In genomic region chr10:56198691-56199090, GRCm38 (mm10) we compare ENCODE assay signal across 29 mouse cellular contexts. TPM values are rescaled to one million over a fixed set of nuclear protein-coding genes. Genes with fewer than 3 reads are reported as not detected.
DNase-seq lines count a peak whose midpoint lies in the region; ATAC-seq and TF ChIP-seq lines count a peak whose summit lies in the region.
"Had no signal": no experiment of that assay in that cellular context is flagged by ENCODE, and none has a peak within 500 bp of the region (broad histone marks: within the 10 kb centered on the region; RNA-seq: fewer than 3 reads in every experiment).

No protein-coding gene starts in this region.

- peak; percentile 37; the same call in 1 of the 2 replicates for ATAC-seq in midbrain, embryonic 13.5 days
- ATAC-seq: forebrain, embryonic 16.5 days; inflammation-experienced regulatory T-cells, adult 6 months; lung, postnatal 0 days had no signal

- no peaks in the 10 kb centered on the region for H3K36me3 ChIP-seq in midbrain, embryonic 13.5 days
- H3K36me3 ChIP-seq: embryonic facial prominence, embryonic 13.5 days; heart, embryonic 12.5 days; limb, embryonic 10.5 days; limb, embryonic 15.5 days; liver, embryonic 13.5 days; neural tube, embryonic 12.5 days had no signal

- TF ChIP-seq CTCF in layer of hippocampus, adult 2 months (conservative IDR thresholded peaks at IDR 0.05): no peak
- TF ChIP-seq CTCF in brain, embryonic 14.5 days (IDR thresholded peaks at IDR 0.05; ENCODE audit: borderline replicate concordance, extremely low read depth, insufficient read depth, insufficient read length): no peak

- H3K4me3 ChIP-seq in layer of hippocampus, adult 2 months: no peak overlapping the region
- no peak overlapping the region for H3K4me3 ChIP-seq in midbrain, embryonic 13.5 days (replicated peaks)
- H3K4me3 ChIP-seq: embryonic facial prominence, embryonic 13.5 days; erythroblast, embryonic 14.5 days; heart, adult 2 months; heart, embryonic 12.5 days; limb, embryonic 10.5 days; limb, embryonic 15.5 days; liver, embryonic 13.5 days; neural tube, embryonic 12.5 days had no signal

- TF ChIP-seq POLR2A in brain, embryonic 14.5 days (IDR thresholded peaks at IDR 0.05; ENCODE audit: borderline replicate concordance, extremely low read depth, insufficient read depth, insufficient read length, poor library complexity, severe bottlenecking): no peak

- H3K4me2 ChIP-seq in midbrain, embryonic 13.5 days (replicated peaks): no peak overlapping the region
- H3K4me2 ChIP-seq: embryonic facial prominence, embryonic 13.5 days; heart, embryonic 12.5 days; limb, embryonic 15.5 days; liver, embryonic 13.5 days; neural tube, embryonic 12.5 days had no signal

- WGBS in midbrain, embryonic 13.5 days: 45% methylated on average over 3 of the region's 3 CpGs

- no peaks in the 10 kb centered on the region for H3K27me3 ChIP-seq in midbrain, embryonic 13.5 days
- H3K27me3 ChIP-seq: embryonic facial prominence, embryonic 13.5 days; heart, embryonic 12.5 days; limb, embryonic 15.5 days; liver, embryonic 13.5 days; neural tube, embryonic 12.5 days had no signal

- peaks cover 3% of the 10 kb centered on the region; the same call in 1 of the 2 replicates for H3K4me1 ChIP-seq in midbrain, embryonic 13.5 days (replicated peaks)
- H3K4me1 ChIP-seq: embryonic facial prominence, embryonic 13.5 days; heart, embryonic 12.5 days; limb, embryonic 10.5 days; limb, embryonic 15.5 days; liver, embryonic 13.5 days; neural tube, embryonic 12.5 days had no signal

- H3K9me3 ChIP-seq in midbrain, embryonic 13.5 days: no peaks in the 10 kb centered on the region
- H3K9me3 ChIP-seq: embryonic facial prominence, embryonic 13.5 days; heart, embryonic 12.5 days; limb, embryonic 10.5 days; limb, embryonic 15.5 days; liver, embryonic 13.5 days; neural tube, embryonic 12.5 days had no signal

- H3K9ac ChIP-seq in midbrain, embryonic 13.5 days (replicated peaks): no peak overlapping the region
- H3K9ac ChIP-seq: embryonic facial prominence, embryonic 13.5 days; heart, embryonic 12.5 days; limb, embryonic 15.5 days; liver, embryonic 13.5 days; neural tube, embryonic 12.5 days had no signal

- peak overlapping the region; percentile 11; the same call in 1 of the 2 replicates for H3K27ac ChIP-seq in layer of hippocampus, adult 2 months
- H3K27ac ChIP-seq in midbrain, embryonic 13.5 days: no peak overlapping the region
- H3K27ac ChIP-seq: embryonic facial prominence, embryonic 13.5 days; heart, adult 2 months; limb, embryonic 10.5 days; limb, embryonic 15.5 days; liver, embryonic 13.5 days; neural tube, embryonic 12.5 days had no signal

- no peak for DNase-seq in layer of hippocampus, adult 2 months (ENCODE audit: low spot score in 2 of 2)
- DNase-seq in layer of hippocampus, postnatal 10 days (ENCODE audit: low spot score in 2 of 2): no peak
- peak; percentile 41 for DNase-seq in brain, embryonic 14.5 days (ENCODE audit: low read depth)
- peak; percentile 9 for DNase-seq in retina, embryonic 14.5 days (ENCODE audit: low spot score)
- DNase-seq in cerebellum, postnatal 25 days: no peak
- DNase-seq in kidney, postnatal 4 days: no peak
- DNase-seq: adrenal gland, postnatal 36 days; B cell, adult 2 months; cerebellum, adult 8-10 months; embryo, embryonic 11 days; heart, adult 2 months; heart, postnatal 4 days; kidney, adult 11 months; kidney, postnatal 14 days; liver, embryonic 13.5 days; lung, adult 18-20 months; lung, postnatal 4 days; right cerebral cortex, postnatal 25 days; thymus, postnatal 14 days had no signal

RNA-seq across cellular contexts. Expression of gene Tbc1d32, which starts 29.8 kb away (rescaled TPM):
- total RNA-seq in layer of hippocampus, adult 2 months (2021): 1 to 10 TPM; 8.9 to 9.8 TPM
- 1 to 10 TPM; 8.5 to 10.0 TPM for total RNA-seq in layer of hippocampus, postnatal 10 days (2021)
- 2.4 and 3.0 TPM in 2 replicates for polyA plus RNA-seq in brain, embryonic 14.5 days (2012; rRNA removed)
- 3.1 and 3.5 TPM in 2 replicates for polyA plus RNA-seq in midbrain, embryonic 13.5 days (2015; fragmentation: Nextera tagmentation; extraction: Ambion mirVana)
- polyA plus RNA-seq: erythroblast, embryonic 14.5 days had no signal

Comparison
In these comparisons a context has a peak if more than half of its experiments do, and no peak if none do; other contexts are left out.
1. DNase-seq: peak in brain, embryonic 14.5 days (single experiment) and retina, embryonic 14.5 days (single experiment); none in layer of hippocampus, adult 2 months (0 of 2), layer of hippocampus, postnatal 10 days (0 of 2), cerebellum, postnatal 25 days (0 of 2) and kidney, postnatal 4 days (0 of 2).